In genomic region chrX:136321692-136322091, GRCm38 (mm10) we compare ENCODE assay signal across 8 mouse cellular contexts. TPM values are rescaled to one million over a fixed set of nuclear protein-coding genes. Genes with fewer than 3 reads are reported as not detected.
A peak's percentile ranks its signal among the peaks of the same experiment; 100 is the strongest.
DNase-seq lines count a peak whose midpoint lies in the region; ATAC-seq and TF ChIP-seq lines count a peak whose summit lies in the region.

No protein-coding gene starts in this region.

- peak; percentile 82 for TF ChIP-seq CTCF in liver, postnatal 0 days (IDR thresholded peaks at IDR 0.05; ENCODE audit: low read depth)

- no peak for ATAC-seq in forebrain, embryonic 12.5 days (ENCODE audit: low FRiP score)
- ATAC-seq in embryonic facial prominence, embryonic 11.5 days (replicated peaks; ENCODE audit: insufficient number of reproducible peaks, low FRiP score, low TSS enrichment, low read depth), result no peak
- ATAC-seq in liver, postnatal 0 days, result no peak

- TF ChIP-seq EP300 in liver, postnatal 0 days (IDR thresholded peaks at IDR 0.05; ENCODE audit: low read depth), result no peak

- no peaks in the 10 kb centered on the region for H3K4me1 ChIP-seq in forebrain, embryonic 10.5 days
- no peaks in the 10 kb centered on the region for H3K4me1 ChIP-seq in forebrain, embryonic 12.5 days
- H3K4me1 ChIP-seq in embryonic facial prominence, embryonic 11.5 days (ENCODE audit: control insufficient read depth, insufficient read depth, low read length), result no peaks in the 10 kb centered on the region
- H3K4me1 ChIP-seq in liver, postnatal 0 days (ENCODE audit: insufficient read depth), result no peaks in the 10 kb centered on the region

- H3K27me3 ChIP-seq in forebrain, embryonic 10.5 days (ENCODE audit: poor library complexity, severe bottlenecking), result no peaks in the 10 kb centered on the region
- H3K27me3 ChIP-seq in forebrain, embryonic 12.5 days, result no peaks in the 10 kb centered on the region
- no peaks in the 10 kb centered on the region for H3K27me3 ChIP-seq in embryonic facial prominence, embryonic 11.5 days (ENCODE audit: control insufficient read depth, insufficient read depth, low read length)
- H3K27me3 ChIP-seq in liver, postnatal 0 days (ENCODE audit: insufficient read depth, low read length), result no peaks in the 10 kb centered on the region

- 15% methylated on average over 3 of the region's 3 CpGs for WGBS in forebrain, embryonic 10.5 days
- WGBS in forebrain, embryonic 12.5 days, result 11% methylated on average over 3 of the region's 3 CpGs
- 8% methylated on average over 3 of the region's 3 CpGs for WGBS in embryonic facial prominence, embryonic 11.5 days
- 5% methylated on average over 3 of the region's 3 CpGs for WGBS in liver, postnatal 0 days (ENCODE audit: insufficient replicate concordance)

- no peak overlapping the region for H3K4me3 ChIP-seq in forebrain, embryonic 10.5 days
- H3K4me3 ChIP-seq in forebrain, embryonic 12.5 days (replicated peaks), result no peak overlapping the region
- H3K4me3 ChIP-seq in embryonic facial prominence, embryonic 11.5 days (ENCODE audit: low read depth, low read length), result no peak overlapping the region
- H3K4me3 ChIP-seq in liver, postnatal 0 days (ENCODE audit: low read depth, low read length), result no peak overlapping the region

- H3K27ac ChIP-seq in forebrain, embryonic 10.5 days, result no peak overlapping the region
- H3K27ac ChIP-seq in forebrain, embryonic 12.5 days, result no peak overlapping the region
- no peak overlapping the region for H3K27ac ChIP-seq in embryonic facial prominence, embryonic 11.5 days (replicated peaks; ENCODE audit: low read depth, low read length)
- H3K27ac ChIP-seq in liver, postnatal 0 days (ENCODE audit: low read depth), result no peak overlapping the region

- no peaks in the 10 kb centered on the region for H3K36me3 ChIP-seq in forebrain, embryonic 10.5 days (replicated peaks)
- H3K36me3 ChIP-seq in forebrain, embryonic 12.5 days (replicated peaks), result no peaks in the 10 kb centered on the region
- no peaks in the 10 kb centered on the region for H3K36me3 ChIP-seq in embryonic facial prominence, embryonic 11.5 days (replicated peaks; ENCODE audit: control insufficient read depth, insufficient read depth, low read depth, low read length)
- H3K36me3 ChIP-seq in liver, postnatal 0 days (replicated peaks; ENCODE audit: insufficient read depth, low read length), result no peaks in the 10 kb centered on the region

- H3K9ac ChIP-seq in forebrain, embryonic 12.5 days, result no peak overlapping the region
- H3K9ac ChIP-seq in embryonic facial prominence, embryonic 11.5 days (replicated peaks; ENCODE audit: low read length), result no peak overlapping the region
- no peak overlapping the region for H3K9ac ChIP-seq in liver, postnatal 0 days (replicated peaks)

- no peak overlapping the region for H3K4me2 ChIP-seq in forebrain, embryonic 12.5 days
- H3K4me2 ChIP-seq in embryonic facial prominence, embryonic 11.5 days (ENCODE audit: low read depth, low read length), result no peak overlapping the region
- H3K4me2 ChIP-seq in liver, postnatal 0 days (ENCODE audit: low read depth, low read length), result no peak overlapping the region

- DNase-seq in forebrain, embryonic 10.5 days (ENCODE audit: extremely low spot score, low spot score), result peak; percentile 19
- DNase-seq in 3T3-L1 (ENCODE audit: low read depth, low spot score), result peak; percentile 71
- peak; percentile 60 for DNase-seq in adrenal gland, postnatal 14 days
- DNase-seq in embryonic facial prominence, embryonic 11.5 days (ENCODE audit: low spot score), result peak; percentile 74
- DNase-seq in kidney, postnatal 4 days, result peak; percentile 53
- DNase-seq in liver, postnatal 0 days, result peak; percentile 49
- DNase-seq in right cerebral cortex, postnatal 14 days, result peak; percentile 43

- no peaks in the 10 kb centered on the region for H3K9me3 ChIP-seq in forebrain, embryonic 10.5 days
- no peaks in the 10 kb centered on the region for H3K9me3 ChIP-seq in forebrain, embryonic 12.5 days
- H3K9me3 ChIP-seq in embryonic facial prominence, embryonic 11.5 days (replicated peaks; ENCODE audit: control insufficient read depth, low read length), result no peaks in the 10 kb centered on the region
- H3K9me3 ChIP-seq in liver, postnatal 0 days (ENCODE audit: low read length), result no peaks in the 10 kb centered on the region

RNA-seq across cellular contexts. Expression of gene Bex3, which starts 51.6 kb away (rescaled TPM):
- polyA plus RNA-seq in forebrain, embryonic 10.5 days (2016; fragmentation: Nextera tagmentation; extraction: Ambion mirVana), result 666 and 672 TPM in 2 replicates
- 632 and 641 TPM in 2 replicates for polyA plus RNA-seq in forebrain, embryonic 12.5 days (2016; fragmentation: Nextera tagmentation; extraction: Ambion mirVana)
- total RNA-seq in adrenal gland, postnatal 14 days (2021), result 190 and 238 TPM in 2 replicates
- 720 and 723 TPM in 2 replicates for polyA plus RNA-seq in embryonic facial prominence, embryonic 11.5 days (2014; fragmentation: Nextera tagmentation; extraction: Ambion mirVana)
- polyA plus RNA-seq in liver, postnatal 0 days (2015; fragmentation: Nextera tagmentation; extraction: Ambion mirVana), result 179 and 196 TPM in 2 replicates

Comparison
In these comparisons a context has a peak if more than half of its experiments do, and no peak if none do; other contexts are left out.
1. DNase-seq: peak in every context shown above with its lines; median percentile 74 in embryonic facial prominence, embryonic 11.5 days; 71 in 3T3-L1; 60 in adrenal gland, postnatal 14 days; 53 in kidney, postnatal 4 days; 49 in liver, postnatal 0 days; 43 in right cerebral cortex, postnatal 14 days; 19 in forebrain, embryonic 10.5 days.